Mouse (Mus musculus) c-Kit-negative CD71-positive TER-119-positive erythroid progenitor cells, embryonic 14.5 days (primary cell): ENCODE results near the gene Cdk2.
"Not testable (repeated sequence)": the region's sequence is repeated elsewhere in the genome, so short reads cannot be mapped to it uniquely, and the experiment has no call there.

Experiments
- DNase-seq: peaks from one replicate; pipeline ENCODE4 v3.0.0-alpha.2; 2013; ENCODE audit warnings: low read depth, low spot score

Gene Cdk2

GRCm38 (mm10) chr10:128704491-128705316 is at the start of gene Cdk2:
Cdk2 (minus strand) TSS chr10:128705031.
- DNase-seq, result peak; percentile 82

- DNase-seq, result peak; percentile 80
Observed at GRCm38 (mm10) chr10:128748252-128748864, 43.5 kb upstream of the Cdk2 start.

- DNase-seq, result peak; percentile 72
Observed at GRCm38 (mm10) chr10:128747646-128748251, 42.9 kb upstream of the Cdk2 start, which contains the start of gene Pym1. Pym1 (plus strand) TSS chr10:128747889.

GRCm38 (mm10) chr10:128746972-128747645 is 42.3 kb upstream of the Cdk2 start:
- DNase-seq, result no peak

- DNase-seq, result no peak
Observed at GRCm38 (mm10) chr10:128745946-128746613, 41.2 kb upstream of the Cdk2 start.

- no peak for DNase-seq
Observed at GRCm38 (mm10) chr10:128744680-128745601, 40.1 kb upstream of the Cdk2 start, which contains the start of gene Dgka. Dgka (minus strand) TSS chr10:128744855.

GRCm38 (mm10) chr10:128744211-128744610 is 39.4 kb upstream of the Cdk2 start:
- no peak for DNase-seq

GRCm38 (mm10) chr10:128743791-128744191 is 39.0 kb upstream of the Cdk2 start:
- no peak for DNase-seq

GRCm38 (mm10) chr10:128743235-128743634 is 38.4 kb upstream of the Cdk2 start:
- DNase-seq, result no peak

- no peak for DNase-seq
Observed at GRCm38 (mm10) chr10:128742616-128743015, 37.8 kb upstream of the Cdk2 start.

- no peak for DNase-seq
Observed at GRCm38 (mm10) chr10:128740296-128740695, 35.5 kb upstream of the Cdk2 start.

- DNase-seq, result no peak
Observed at GRCm38 (mm10) chr10:128737435-128737834, 32.6 kb upstream of the Cdk2 start.

GRCm38 (mm10) chr10:128731992-128732391 is 27.2 kb upstream of the Cdk2 start:
- DNase-seq, result no peak

GRCm38 (mm10) chr10:128731002-128731433 is 26.2 kb upstream of the Cdk2 start:
- DNase-seq, result peak; percentile 21

GRCm38 (mm10) chr10:128728059-128728458 is 23.2 kb upstream of the Cdk2 start:
- no peak for DNase-seq

GRCm38 (mm10) chr10:128725466-128725865 is 20.6 kb upstream of the Cdk2 start:
- DNase-seq, result not testable (repeated sequence)

GRCm38 (mm10) chr10:128715559-128716537 is 11.0 kb upstream of the Cdk2 start:
- no peak for DNase-seq

- DNase-seq, result not testable (repeated sequence)
Observed at GRCm38 (mm10) chr10:128711318-128711717, 6.5 kb upstream of the Cdk2 start.

GRCm38 (mm10) chr10:128705317-128705693 is 474 bp upstream of the Cdk2 start:
- DNase-seq, result no peak
